Mouse (Mus musculus): ENCODE results near the gene Chd3.

The Chd3 gene

GRCm38 (mm10) chr11:69369215-69369989 lies at the start of gene Chd3:
Gene Chd3 (minus strand): TSS chr11:69369406.
- no peak for DNase-seq (ENCODE audit: low read depth, low spot score)

GRCm38 (mm10) chr11:69417449-69418384 lies 48.5 kb upstream of the Chd3 start:
- peak; percentile 91 for DNase-seq (ENCODE audit: low read depth, low spot score)

- no peak for DNase-seq (ENCODE audit: low read depth, low spot score)
Observed at GRCm38 (mm10) chr11:69416921-69417448, 47.8 kb upstream of the Chd3 start.

- no peak for DNase-seq (ENCODE audit: low read depth, low spot score)
Observed at GRCm38 (mm10) chr11:69416509-69416908, 47.3 kb upstream of the Chd3 start.

- no peak for DNase-seq (ENCODE audit: low read depth, low spot score)
Observed at GRCm38 (mm10) chr11:69415668-69416451, 46.7 kb upstream of the Chd3 start.

GRCm38 (mm10) chr11:69415327-69415667 lies 46.1 kb upstream of the Chd3 start:
- peak; percentile 74 for DNase-seq (ENCODE audit: low read depth, low spot score)

- no peak for DNase-seq (ENCODE audit: low read depth, low spot score)
Observed at GRCm38 (mm10) chr11:69414421-69415326, 45.5 kb upstream of the Chd3 start.

- no peak for DNase-seq (ENCODE audit: low read depth, low spot score)
Observed at GRCm38 (mm10) chr11:69413221-69414181, 44.3 kb upstream of the Chd3 start, which contains the start of gene Kdm6b. Gene Kdm6b (minus strand): TSS chr11:69413675.

GRCm38 (mm10) chr11:69412548-69412947 lies 43.3 kb upstream of the Chd3 start:
- DNase-seq (ENCODE audit: low read depth, low spot score), result no peak

GRCm38 (mm10) chr11:69411538-69412203 lies 42.5 kb upstream of the Chd3 start:
- no peak for DNase-seq (ENCODE audit: low read depth, low spot score)

GRCm38 (mm10) chr11:69411073-69411535 lies 41.9 kb upstream of the Chd3 start:
- peak; percentile 94 for DNase-seq (ENCODE audit: low read depth, low spot score)

- no peak for DNase-seq (ENCODE audit: low read depth, low spot score)
Observed at GRCm38 (mm10) chr11:69410310-69411072, 41.3 kb upstream of the Chd3 start.

- DNase-seq (ENCODE audit: low read depth, low spot score), result no peak
Observed at GRCm38 (mm10) chr11:69410045-69410309, 40.8 kb upstream of the Chd3 start.

- DNase-seq (ENCODE audit: low read depth, low spot score), result no peak
Observed at GRCm38 (mm10) chr11:69409378-69410044, 40.3 kb upstream of the Chd3 start.

- DNase-seq (ENCODE audit: low read depth, low spot score), result peak; percentile 79
Observed at GRCm38 (mm10) chr11:69408541-69409377, 39.6 kb upstream of the Chd3 start.

GRCm38 (mm10) chr11:69407724-69408004 lies 38.5 kb upstream of the Chd3 start:
- no peak for DNase-seq (ENCODE audit: low read depth, low spot score)
